ENCODE assay signal across 17 mouse cellular contexts in genomic region chr13:43740276-43740608, GRCm38 (mm10). TPM values are rescaled to one million over a fixed set of nuclear protein-coding genes. Genes with fewer than 3 reads are reported as not detected.
DNase-seq lines count a peak whose midpoint lies in the region; ATAC-seq and TF ChIP-seq lines count a peak whose summit lies in the region.
"Had no signal": no experiment of that assay in that cellular context is flagged by ENCODE, and none has a peak within 500 bp of the region (broad histone marks: within the 10 kb centered on the region; RNA-seq: fewer than 3 reads in every experiment).

No protein-coding gene starts in this region.

- no peak overlapping the region for H3K4me2 ChIP-seq in forebrain, embryonic 13.5 days
- no peak overlapping the region for H3K4me2 ChIP-seq in forebrain, embryonic 12.5 days
- no peak overlapping the region for H3K4me2 ChIP-seq in hindbrain, embryonic 12.5 days (replicated peaks)
- H3K4me2 ChIP-seq in hindbrain, postnatal 0 days (ENCODE audit: low read depth, low read length): no peak overlapping the region
- H3K4me2 ChIP-seq in neural tube, embryonic 12.5 days (replicated peaks): no peak overlapping the region
- H3K4me2 ChIP-seq: embryonic facial prominence, embryonic 13.5 days; liver, embryonic 12.5 days had no signal

- no peak overlapping the region for H3K4me3 ChIP-seq in forebrain, embryonic 13.5 days
- H3K4me3 ChIP-seq in forebrain, embryonic 12.5 days (replicated peaks): no peak overlapping the region
- H3K4me3 ChIP-seq in hindbrain, embryonic 12.5 days: no peak overlapping the region
- H3K4me3 ChIP-seq in hindbrain, postnatal 0 days (ENCODE audit: low read length): no peak overlapping the region
- no peak overlapping the region for H3K4me3 ChIP-seq in neural tube, embryonic 12.5 days
- no peak overlapping the region for H3K4me3 ChIP-seq in limb, embryonic 10.5 days
- H3K4me3 ChIP-seq: embryonic facial prominence, embryonic 13.5 days; erythroblast, embryonic 14.5 days; liver, embryonic 12.5 days had no signal

- H3K9ac ChIP-seq in forebrain, embryonic 13.5 days: no peak overlapping the region
- no peak overlapping the region for H3K9ac ChIP-seq in forebrain, embryonic 12.5 days
- no peak overlapping the region for H3K9ac ChIP-seq in hindbrain, embryonic 12.5 days
- H3K9ac ChIP-seq in hindbrain, postnatal 0 days (replicated peaks; ENCODE audit: low read length): no peak overlapping the region
- no peak overlapping the region for H3K9ac ChIP-seq in neural tube, embryonic 12.5 days
- H3K9ac ChIP-seq: embryonic facial prominence, embryonic 13.5 days; forebrain, postnatal 0 days; liver, embryonic 12.5 days; liver, postnatal 0 days had no signal

- no peak for DNase-seq in hindbrain, postnatal 0 days (ENCODE audit: low spot score)
- no peak for DNase-seq in neural tube, embryonic 10.5 days (ENCODE audit: extremely low spot score, low spot score)
- DNase-seq in limb, embryonic 10.5 days (ENCODE audit: low spot score): no peak
- DNase-seq in layer of hippocampus, adult 8-10 months (ENCODE audit: low spot score in 2 of 2): no peak

- H3K4me1 ChIP-seq in forebrain, embryonic 13.5 days: peaks cover 12% of the 10 kb centered on the region
- peaks cover 14% of the 10 kb centered on the region for H3K4me1 ChIP-seq in forebrain, embryonic 12.5 days
- peaks cover 8% of the 10 kb centered on the region for H3K4me1 ChIP-seq in hindbrain, embryonic 12.5 days
- no peaks in the 10 kb centered on the region for H3K4me1 ChIP-seq in hindbrain, postnatal 0 days (ENCODE audit: insufficient read depth, low read length)
- 0 out of 2 replicates have a peak, but pooled peaks cover 6% of the 10 kb centered on the region for H3K4me1 ChIP-seq in neural tube, embryonic 12.5 days
- H3K4me1 ChIP-seq in limb, embryonic 10.5 days: peaks cover 8% of the 10 kb centered on the region
- H3K4me1 ChIP-seq: liver, embryonic 12.5 days had no signal

- peak; percentile 39; the same call in 1 of the 2 replicates for ATAC-seq in forebrain, embryonic 13.5 days
- ATAC-seq in forebrain, embryonic 12.5 days (ENCODE audit: low FRiP score): no peak
- peak; percentile 66; the same call in 1 of the 2 replicates for ATAC-seq in hindbrain, embryonic 12.5 days (ENCODE audit: low FRiP score)
- no peak for ATAC-seq in hindbrain, postnatal 0 days
- peak; percentile 41; the same call in 1 of the 2 replicates for ATAC-seq in neural tube, embryonic 12.5 days (ENCODE audit: low FRiP score, low read depth)
- ATAC-seq: intestine, postnatal 0 days; liver, embryonic 12.5 days; Patski had no signal

- H3K27ac ChIP-seq in forebrain, embryonic 13.5 days: no peak overlapping the region
- H3K27ac ChIP-seq in forebrain, embryonic 12.5 days: no peak overlapping the region
- H3K27ac ChIP-seq in hindbrain, embryonic 12.5 days: peak overlapping the region; percentile 50; the same call in 1 of the 2 replicates
- H3K27ac ChIP-seq in hindbrain, postnatal 0 days: no peak overlapping the region
- H3K27ac ChIP-seq in neural tube, embryonic 12.5 days: no peak overlapping the region
- peak overlapping the region; percentile 73 for H3K27ac ChIP-seq in limb, embryonic 10.5 days
- H3K27ac ChIP-seq: embryonic facial prominence, embryonic 13.5 days; liver, embryonic 12.5 days; macrophage had no signal

- no peaks in the 10 kb centered on the region for H3K27me3 ChIP-seq in forebrain, embryonic 13.5 days
- no peaks in the 10 kb centered on the region for H3K27me3 ChIP-seq in forebrain, embryonic 12.5 days
- no peaks in the 10 kb centered on the region for H3K27me3 ChIP-seq in hindbrain, embryonic 12.5 days
- H3K27me3 ChIP-seq in hindbrain, postnatal 0 days (ENCODE audit: insufficient read depth, low read length): no peaks in the 10 kb centered on the region
- H3K27me3 ChIP-seq in neural tube, embryonic 12.5 days (replicated peaks): no peaks in the 10 kb centered on the region
- no peaks in the 10 kb centered on the region for H3K27me3 ChIP-seq in limb, embryonic 10.5 days (ENCODE audit: low read depth, poor library complexity, severe bottlenecking)
- H3K27me3 ChIP-seq: embryonic facial prominence, embryonic 13.5 days; liver, embryonic 12.5 days; Patski had no signal

- WGBS in forebrain, embryonic 13.5 days: 74% methylated on average over 7 of the region's 7 CpGs
- WGBS in forebrain, embryonic 12.5 days: 75% methylated on average over 7 of the region's 7 CpGs
- 43% methylated on average over 7 of the region's 7 CpGs for WGBS in hindbrain, embryonic 12.5 days
- WGBS in hindbrain, postnatal 0 days: 28% methylated on average over 7 of the region's 7 CpGs
- WGBS in neural tube, embryonic 12.5 days: 45% methylated on average over 7 of the region's 7 CpGs
- 84% methylated on average over 7 of the region's 7 CpGs for WGBS in limb, embryonic 10.5 days

- H3K9me3 ChIP-seq in forebrain, embryonic 13.5 days (replicated peaks): peaks cover 4% of the 10 kb centered on the region; the same call in 1 of the 2 replicates
- no peaks in the 10 kb centered on the region for H3K9me3 ChIP-seq in forebrain, embryonic 12.5 days
- no peaks in the 10 kb centered on the region for H3K9me3 ChIP-seq in hindbrain, embryonic 12.5 days (replicated peaks)
- peaks cover 3% of the 10 kb centered on the region; the same call in 1 of the 2 replicates for H3K9me3 ChIP-seq in hindbrain, postnatal 0 days (ENCODE audit: low read length)
- H3K9me3 ChIP-seq in neural tube, embryonic 12.5 days: no peaks in the 10 kb centered on the region
- no peaks in the 10 kb centered on the region for H3K9me3 ChIP-seq in limb, embryonic 10.5 days (replicated peaks)
- H3K9me3 ChIP-seq: embryonic facial prominence, embryonic 13.5 days; liver, embryonic 12.5 days had no signal

- H3K36me3 ChIP-seq in forebrain, embryonic 13.5 days (ENCODE audit: poor library complexity, severe bottlenecking): no peaks in the 10 kb centered on the region
- H3K36me3 ChIP-seq in forebrain, embryonic 12.5 days (replicated peaks): no peaks in the 10 kb centered on the region
- H3K36me3 ChIP-seq in hindbrain, embryonic 12.5 days: no peaks in the 10 kb centered on the region
- no peaks in the 10 kb centered on the region for H3K36me3 ChIP-seq in hindbrain, postnatal 0 days (ENCODE audit: insufficient read depth, low read length)
- no peaks in the 10 kb centered on the region for H3K36me3 ChIP-seq in neural tube, embryonic 12.5 days
- no peaks in the 10 kb centered on the region for H3K36me3 ChIP-seq in limb, embryonic 10.5 days
- H3K36me3 ChIP-seq: embryonic facial prominence, embryonic 13.5 days; liver, embryonic 12.5 days had no signal

- TF ChIP-seq CTCF in hindbrain, postnatal 0 days (IDR thresholded peaks at IDR 0.05; ENCODE audit: low read depth): no peak

RNA-seq across cellular contexts. Expression of gene Cd83, which starts 44.3 kb away (rescaled TPM):
- polyA plus RNA-seq in forebrain, embryonic 13.5 days (2015; fragmentation: Nextera tagmentation; extraction: Ambion mirVana): 3.8 TPM in 2 replicates
- polyA plus RNA-seq in forebrain, embryonic 12.5 days (2016; fragmentation: Nextera tagmentation; extraction: Ambion mirVana): 3.7 and 3.9 TPM in 2 replicates
- polyA plus RNA-seq in hindbrain, embryonic 12.5 days (2016; fragmentation: Nextera tagmentation; extraction: Ambion mirVana): 10.0 and 11.4 TPM in 2 replicates
- 43.7 and 45.4 TPM in 2 replicates for total RNA-seq in hindbrain, postnatal 0 days (2014; rRNA removed)
- polyA plus RNA-seq in hindbrain, postnatal 0 days (2015; fragmentation: Nextera tagmentation; extraction: Ambion mirVana): 38.5 and 38.6 TPM in 2 replicates
- polyA plus RNA-seq in neural tube, embryonic 12.5 days (2016; fragmentation: Nextera tagmentation; extraction: Ambion mirVana): 19.3 and 20.9 TPM in 2 replicates
- 4.2 and 5.0 TPM in 2 replicates for polyA plus RNA-seq in limb, embryonic 10.5 days (2016; fragmentation: Nextera tagmentation; extraction: Ambion mirVana)
- 10 to 100 TPM in 2 of 4 experiments, 1 to 10 TPM in 2; 7.6 to 21.2 (median 13.4) TPM for total RNA-seq in layer of hippocampus, adult 8-10 months (2022)
- total RNA-seq: MEL had no signal
- polyA plus RNA-seq: erythroblast, embryonic 14.5 days; Patski had no signal

Comparison
In these comparisons a context has a peak if more than half of its experiments do, and no peak if none do; other contexts are left out.
1. ATAC-seq: peak in forebrain, embryonic 13.5 days (single experiment), hindbrain, embryonic 12.5 days (single experiment) and neural tube, embryonic 12.5 days (single experiment); none in forebrain, embryonic 12.5 days (single experiment) and hindbrain, postnatal 0 days (single experiment).
2. H3K27ac ChIP-seq: peak in hindbrain, embryonic 12.5 days (single experiment) and limb, embryonic 10.5 days (single experiment); none in forebrain, embryonic 13.5 days (single experiment), forebrain, embryonic 12.5 days (single experiment), hindbrain, postnatal 0 days (single experiment) and neural tube, embryonic 12.5 days (single experiment).